Mouse (Mus musculus): ENCODE data around the gene G530012D18Rik. TPM values are rescaled to one million over a fixed set of nuclear protein-coding genes. Genes with fewer than 3 reads are reported as not detected.
"Not testable (repeated sequence)": the region's sequence is repeated elsewhere in the genome, so short reads cannot be mapped to it uniquely, and the experiment has no call there.

G530012D18Rik gene
- total RNA-seq, 1 experiment from 2014 or later: not detected

DNA sequence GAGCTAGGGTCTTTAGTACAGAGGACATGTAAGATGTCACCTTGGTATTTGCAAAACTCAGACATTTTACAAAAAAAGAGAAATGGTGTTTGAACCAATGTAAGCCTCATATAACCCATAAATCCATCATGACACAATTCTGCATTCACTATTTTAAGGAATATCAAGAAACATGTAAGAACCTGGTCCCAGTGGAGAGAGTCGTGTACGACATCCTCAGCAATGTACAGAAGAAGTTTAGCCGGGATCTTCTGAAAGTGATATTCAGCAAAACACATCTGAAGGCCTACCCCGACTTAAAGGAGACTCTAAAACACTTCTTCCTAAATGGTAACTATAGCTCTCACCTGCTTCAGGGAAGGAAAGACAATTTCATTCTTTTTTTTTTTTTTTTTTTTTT lies 35.1 kb downstream of the G530012D18Rik start:
- not testable (repeated sequence) for ATAC-seq (replicated peaks; ENCODE audit: low read depth, poor library complexity, severe bottlenecking)

DNA sequence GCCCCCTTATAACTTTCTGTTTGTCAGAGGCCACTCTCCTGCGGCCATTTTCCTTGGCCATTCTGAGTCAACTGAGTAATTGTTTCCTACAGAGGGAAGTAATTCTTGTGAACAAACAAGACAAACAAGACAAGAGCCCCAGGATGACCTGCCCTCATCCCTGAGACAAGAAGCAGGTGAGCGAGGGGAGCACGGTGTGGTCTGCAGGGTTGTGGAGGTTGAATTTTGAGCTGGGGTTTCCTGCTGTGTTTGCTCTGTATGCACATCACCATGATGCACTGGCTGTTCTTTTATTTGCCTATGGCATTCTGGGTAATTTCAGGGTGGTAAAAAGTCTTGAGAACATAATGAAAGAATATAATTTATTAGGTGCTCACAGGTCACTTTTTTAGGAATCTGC lies 39.6 kb downstream of the G530012D18Rik start:
- ATAC-seq (replicated peaks; ENCODE audit: low read depth, poor library complexity, severe bottlenecking): not testable (repeated sequence)

DNA sequence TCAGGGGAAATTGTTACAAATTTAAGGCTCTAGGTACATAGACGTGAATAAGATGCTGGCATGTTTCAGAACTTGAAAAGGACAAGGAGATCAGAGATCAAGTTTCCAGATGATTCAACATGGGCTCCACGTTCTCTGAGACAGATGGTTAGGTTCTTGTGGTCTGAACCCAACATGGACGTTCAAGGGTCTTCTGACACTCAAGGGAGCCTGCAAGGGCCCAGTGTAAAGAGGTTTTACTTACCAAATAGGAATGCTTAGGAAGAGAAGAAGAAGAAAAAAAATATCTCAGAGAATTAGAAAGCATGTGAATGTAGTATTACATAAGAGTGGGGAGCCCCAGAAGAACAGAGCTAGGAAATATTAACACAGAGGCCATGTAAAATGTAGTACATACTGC lies 40.3 kb downstream of the G530012D18Rik start:
- ATAC-seq (replicated peaks; ENCODE audit: low read depth, poor library complexity, severe bottlenecking): not testable (repeated sequence)

DNA sequence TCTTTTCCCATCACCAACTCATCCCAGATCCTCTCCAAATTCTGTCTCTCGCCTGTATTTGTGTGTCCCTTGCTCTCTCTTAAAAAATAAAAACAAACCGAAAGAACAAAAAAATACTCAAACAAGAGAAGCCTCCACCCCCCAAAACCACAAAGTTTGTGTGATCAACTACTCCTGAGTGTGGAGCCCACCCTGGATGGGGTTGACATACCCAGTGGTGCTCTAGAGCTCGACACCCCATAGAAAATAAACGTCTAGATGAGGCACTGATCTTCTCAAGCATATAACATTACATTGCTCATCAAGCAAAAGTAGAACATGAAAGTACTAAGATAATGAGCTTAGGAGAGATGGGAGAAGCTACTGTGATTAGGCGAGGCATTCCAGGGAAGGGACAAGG lies 41.7 kb downstream of the G530012D18Rik start:
- ATAC-seq (replicated peaks; ENCODE audit: low read depth, poor library complexity, severe bottlenecking): not testable (repeated sequence)

DNA sequence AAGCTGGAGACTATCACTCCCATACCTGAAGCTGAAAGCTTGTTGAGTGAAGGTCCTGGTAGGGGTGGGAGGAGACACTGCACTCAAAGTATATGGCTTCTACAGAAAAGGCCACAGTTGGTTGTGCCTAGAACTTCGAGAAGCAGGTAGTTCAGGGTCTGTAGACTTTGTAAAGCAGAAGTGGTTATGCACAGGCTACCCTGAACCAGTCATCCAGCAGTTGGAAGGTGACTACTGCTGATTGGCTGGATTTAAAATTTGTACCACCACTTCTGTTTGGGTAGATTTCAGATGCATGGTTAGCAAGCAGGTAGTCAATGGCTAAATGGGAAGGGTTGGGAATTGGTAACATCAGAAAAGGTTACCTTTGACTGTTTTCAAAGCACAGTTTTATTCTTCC lies 43.2 kb downstream of the G530012D18Rik start:
- not testable (repeated sequence) for ATAC-seq (replicated peaks; ENCODE audit: low read depth, poor library complexity, severe bottlenecking)

Other genes starting within 250 kb of the G530012D18Rik start
- gene Sp110, start 23.1 kb downstream of the G530012D18Rik start, total RNA-seq (2017): 116 and 120 TPM in 2 replicates
- 62.0 and 62.2 TPM in 2 replicates for gene Sp140, start 24.7 kb downstream of the G530012D18Rik start, total RNA-seq (2017)
- gene Sp100, start 74.3 kb downstream of the G530012D18Rik start, total RNA-seq (2017): 64.9 and 116 TPM in 2 replicates
- gene A630001G21Rik, start 203.0 kb downstream of the G530012D18Rik start, total RNA-seq (2017): 46.6 and 54.3 TPM in 2 replicates
- gene Cab39, start 217.8 kb downstream of the G530012D18Rik start, total RNA-seq (2017): 102 and 110 TPM in 2 replicates

Data from common myeloid progenitor, adult 5-6 weeks (primary cell).